Mouse (Mus musculus) central nervous system, embryonic 11.5 days (tissue): ENCODE data around the gene Rtp1. TPM values are rescaled to one million over a fixed set of nuclear protein-coding genes. Genes with fewer than 3 reads are reported as not detected.

ENCODE experiments used
- polyA plus RNA-seq: library from polyadenylated mRNA; depleted of rRNA; stranded (reverse); fragments of >200 nt; gene quantifications from 2 replicates; pipeline ENCODE4 v1.2.3, GENCODE M21; 2012; rRNA removed

Gene Rtp1
- 0.01 and 0.07 TPM in 2 replicates for polyA plus RNA-seq

GRCm38 (mm10) chr16:23428647-23429319 lies at the start of gene Rtp1:
TSS of gene Rtp1 (plus strand) at chr16:23429133.

Other genes with a start within 250 kb of the Rtp1 start
- 15.9 and 23.9 TPM in 2 replicates for gene St6gal1, start 204.4 kb upstream of the Rtp1 start, polyA plus RNA-seq
- 2.1 and 2.3 TPM in 2 replicates for gene Rtp4, start 91.2 kb downstream of the Rtp1 start, polyA plus RNA-seq
- 15.0 and 17.0 TPM in 2 replicates for gene Masp1, start 91.7 kb downstream of the Rtp1 start, polyA plus RNA-seq